Mouse (Mus musculus) lung, postnatal 4 days (tissue): Measurements from ENCODE around the gene Cep104.

Experiments
- DNase-seq, 2 experiments: peaks; one replicate each; pipeline ENCODE4 v3.0.0; 2021

The Cep104 gene

DNA sequence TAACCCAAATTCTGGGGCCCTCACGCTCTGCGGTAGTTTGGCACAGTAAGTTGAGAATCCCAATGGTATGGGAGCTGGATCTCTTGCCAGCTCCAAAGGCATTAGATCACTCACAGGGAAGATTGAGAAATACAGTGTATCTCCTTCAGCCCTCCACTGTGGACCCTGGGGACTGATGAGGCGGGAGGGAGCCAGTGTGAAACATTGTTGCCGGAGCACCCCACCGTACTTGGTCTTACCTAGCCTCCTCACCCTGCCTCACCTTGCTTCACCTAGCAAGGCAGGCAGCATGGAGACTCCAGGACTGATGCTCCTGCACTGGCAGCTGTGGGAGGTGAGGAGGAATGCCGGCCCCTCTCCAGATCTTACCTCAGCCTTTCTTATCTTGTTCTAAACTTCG is 80.5 kb downstream of the Cep104 start:
- no peak for DNase-seq

DNA sequence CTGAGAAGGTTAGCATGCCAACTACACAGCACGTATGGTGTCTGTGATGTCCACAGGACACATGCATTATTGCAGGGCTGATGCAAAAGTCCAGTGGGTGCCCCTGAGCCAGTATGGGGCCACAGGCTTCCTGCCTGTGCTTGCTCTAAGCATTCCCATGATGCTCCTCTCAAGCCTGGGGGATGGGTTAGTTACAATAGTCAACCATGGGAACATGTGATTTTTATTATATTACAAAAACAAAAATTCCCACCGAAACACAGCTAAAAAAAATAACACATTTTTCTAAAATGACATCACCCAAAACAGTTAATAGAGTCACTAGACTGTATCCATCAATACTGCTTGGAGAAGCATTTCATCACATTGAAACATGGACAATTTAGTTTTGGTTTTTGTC is 81.1 kb downstream of the Cep104 start:
- no peak for DNase-seq

DNA sequence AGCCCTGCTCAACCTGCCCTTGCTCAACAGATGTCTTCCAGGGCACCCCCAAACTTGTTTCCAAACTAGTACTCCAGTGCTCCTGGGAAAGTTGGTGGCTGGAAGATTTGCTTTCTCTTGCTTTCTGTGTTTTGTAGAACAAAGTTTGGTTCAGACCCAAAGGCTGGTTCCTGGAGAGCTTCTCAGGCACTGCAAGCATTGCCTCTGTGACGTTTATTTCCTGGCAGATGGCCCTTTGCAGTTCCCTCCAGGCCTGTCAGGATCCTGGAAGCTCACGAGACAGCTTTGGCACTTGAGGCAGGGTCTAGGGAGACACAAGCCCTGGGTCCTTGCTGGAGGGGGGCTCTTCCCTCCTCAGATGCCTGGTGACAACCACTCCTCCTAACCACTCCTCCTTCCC is 81.7 kb downstream of the Cep104 start:
- DNase-seq, result no peak

DNA sequence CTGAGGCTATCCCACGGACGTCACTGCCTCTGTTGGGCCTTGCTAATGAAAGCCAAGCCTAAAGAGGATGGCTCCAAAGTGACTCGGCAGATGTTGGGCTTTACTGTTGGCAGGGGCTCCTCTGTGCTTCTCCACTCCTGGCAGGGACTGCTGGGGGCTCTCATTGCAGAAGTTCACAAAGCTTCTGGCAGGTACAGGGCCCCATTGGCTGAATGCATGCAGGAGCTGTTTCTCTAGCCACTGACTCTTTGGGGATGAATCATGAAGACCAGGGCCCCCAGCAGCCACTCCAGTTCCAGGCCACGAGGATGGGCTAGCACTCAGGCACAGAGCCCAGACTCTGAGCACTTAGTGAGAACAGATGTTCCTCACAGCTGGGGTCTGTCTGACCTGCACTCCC is 82.7 kb downstream of the Cep104 start:
- no peak for DNase-seq
